Mouse (Mus musculus) myocyte (in vitro differentiated cells): ENCODE results near the gene Dntt.

Experiments used
- CEBPB ChIP-seq: IDR thresholded peaks from 2 replicates; pipeline ENCODE4 v1.6.1; 2011; ENCODE audit warnings: mild to moderate bottlenecking, moderate library complexity; ENCODE audit not compliant: poor library complexity, insufficient read depth, severe bottlenecking
- E2F4 ChIP-seq: IDR thresholded peaks from one replicate; pipeline ENCODE4 v1.6.1; 2011; ENCODE audit warnings: mild to moderate bottlenecking, control low read depth, moderate library complexity; ENCODE audit not compliant: insufficient read depth
- MAX ChIP-seq: IDR thresholded peaks from one replicate; pipeline ENCODE4 v1.6.1; 2011; ENCODE audit warnings: low read depth, mild to moderate bottlenecking, control low read depth
- MYOD1 ChIP-seq, 3 experiments: IDR thresholded peaks; one replicate each; pipeline ENCODE4 v1.6.1; 2011; ENCODE audit warnings: control low read depth in 2 of 3, low read depth in 2 of 3, mild to moderate bottlenecking in 2 of 3, moderate library complexity in 1 of 3; ENCODE audit not compliant: insufficient read length in 2 of 3, control insufficient read depth in 1 of 3
- MYOG ChIP-seq, 3 experiments: IDR thresholded peaks; one replicate each; pipeline ENCODE4 v1.6.1; 2011; ENCODE audit warnings: control low read depth in 2 of 3, low read depth in 2 of 3, mild to moderate bottlenecking in 2 of 3; ENCODE audit not compliant: insufficient read length in 2 of 3, control insufficient read depth in 1 of 3, insufficient read depth in 1 of 3
- POLR2A ChIP-seq: IDR thresholded peaks from one replicate; pipeline ENCODE4 v1.6.1; 2011; ENCODE audit warnings: low read depth, mild to moderate bottlenecking, control low read depth, moderate library complexity; ENCODE audit not compliant: insufficient read length
- POLR2AphosphoS2 ChIP-seq: IDR thresholded peaks from one replicate; pipeline ENCODE4 v1.6.1; 2011; ENCODE audit warnings: low read depth, control low read depth; ENCODE audit not compliant: insufficient read length
- REST ChIP-seq: IDR thresholded peaks from one replicate; pipeline ENCODE4 v1.6.1; 2011; ENCODE audit warnings: mild to moderate bottlenecking, control low read depth, moderate library complexity; ENCODE audit not compliant: insufficient read depth, insufficient read length
- SRF ChIP-seq: IDR thresholded peaks from one replicate; pipeline ENCODE4 v1.6.1; 2011; ENCODE audit warnings: low read depth; ENCODE audit not compliant: control insufficient read depth, insufficient read length
- TCF12 ChIP-seq: IDR thresholded peaks from one replicate; pipeline ENCODE4 v1.6.1; 2011; ENCODE audit warnings: mild to moderate bottlenecking, control low read depth; ENCODE audit not compliant: poor library complexity, insufficient read depth, severe bottlenecking
- TCF3 ChIP-seq: IDR thresholded peaks from one replicate; pipeline ENCODE4 v1.6.1; 2011; ENCODE audit warnings: low read depth, control low read depth; ENCODE audit not compliant: insufficient read length
- USF1 ChIP-seq: IDR thresholded peaks from one replicate; pipeline ENCODE4 v1.6.1; 2011; ENCODE audit warnings: low read depth, mild to moderate bottlenecking, control low read depth, moderate library complexity

DNA sequence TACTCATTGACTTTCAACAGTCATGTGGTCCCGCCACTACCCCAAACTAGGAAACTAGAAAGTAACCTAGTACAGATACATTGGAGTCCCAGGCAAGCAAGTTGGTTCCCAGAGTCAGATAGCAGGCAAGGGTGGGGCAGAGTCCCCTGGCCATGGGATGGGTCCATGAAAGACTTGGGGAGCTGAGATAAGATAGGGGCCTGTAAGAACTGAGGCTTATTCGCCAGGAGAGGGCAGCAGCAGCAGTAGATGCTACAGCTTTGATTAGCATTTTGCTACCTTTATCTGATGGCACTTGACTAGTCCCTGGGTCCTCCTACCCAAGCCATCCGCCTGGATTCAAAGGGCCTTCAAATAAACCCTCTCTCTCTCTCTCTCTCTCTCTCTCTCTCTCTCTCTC is 29.5 kb upstream of the Dntt start:
- TF ChIP-seq POLR2AphosphoS2 (no peak), POLR2A (no peak), USF1 (no peak), E2F4 (no peak), TCF12 (no peak), MYOD1 (IDR thresholded peaks at IDR 0.05; ENCODE audit: control insufficient read depth in 1 of 3, insufficient read length in 2 of 3, low read depth in 2 of 3) (no peak), TCF3 (no peak), MAX (no peak), REST (no peak), CEBPB (no peak), MYOG (IDR thresholded peaks at IDR 0.05; ENCODE audit: control insufficient read depth in 1 of 3, insufficient read depth in 1 of 3, insufficient read length in 2 of 3, low read depth in 2 of 3) (no peak), SRF (no peak)
